Mouse (Mus musculus): ENCODE data around the gene Vmn1r17.
"Not testable (repeated sequence)": the region's sequence is repeated elsewhere in the genome, so short reads cannot be mapped to it uniquely, and the experiment has no call there.

Gene Vmn1r17

GRCm38 (mm10) chr6:57363627-57364026 is at the start of gene Vmn1r17:
TSS of gene Vmn1r17 (minus strand) at chr6:57363727.
- ATAC-seq (ENCODE audit: insufficient number of reproducible peaks, low FRiP score, low TSS enrichment) = no peak

- not testable (repeated sequence) for ATAC-seq (ENCODE audit: insufficient number of reproducible peaks, low FRiP score, low TSS enrichment)
Measured at GRCm38 (mm10) chr6:57403480-57403879, 40.0 kb upstream of the Vmn1r17 start, which contains the start of gene Vmn1r19. TSS of gene Vmn1r19 (plus strand) at chr6:57403780.

- no peak for ATAC-seq (ENCODE audit: insufficient number of reproducible peaks, low FRiP score, low TSS enrichment)
Measured at GRCm38 (mm10) chr6:57395683-57396082, 32.2 kb upstream of the Vmn1r17 start, which contains the start of gene Vmn1r18. TSS of gene Vmn1r18 (minus strand) at chr6:57395783.

GRCm38 (mm10) chr6:57367496-57367895 is 4.0 kb upstream of the Vmn1r17 start:
- ATAC-seq (ENCODE audit: insufficient number of reproducible peaks, low FRiP score, low TSS enrichment) = no peak

GRCm38 (mm10) chr6:57365866-57366265 is 2.3 kb upstream of the Vmn1r17 start:
- not testable (repeated sequence) for ATAC-seq (ENCODE audit: insufficient number of reproducible peaks, low FRiP score, low TSS enrichment)

- no peak for ATAC-seq (ENCODE audit: insufficient number of reproducible peaks, low FRiP score, low TSS enrichment)
Measured at GRCm38 (mm10) chr6:57356864-57357263, 6.7 kb downstream of the Vmn1r17 start.

GRCm38 (mm10) chr6:57329394-57329793 is 34.1 kb downstream of the Vmn1r17 start, which contains the start of gene Vmn1r16:
TSS of gene Vmn1r16 (minus strand) at chr6:57329494.
- no peak for ATAC-seq (ENCODE audit: insufficient number of reproducible peaks, low FRiP score, low TSS enrichment)

GRCm38 (mm10) chr6:57326176-57326575 is 37.4 kb downstream of the Vmn1r17 start:
- no peak for ATAC-seq (ENCODE audit: insufficient number of reproducible peaks, low FRiP score, low TSS enrichment)

Measured in cerebellum, adult (tissue).